Mouse (Mus musculus) cerebellum, adult 2 months (tissue): ENCODE measurements around the gene Srsf5. TPM values are rescaled to one million over a fixed set of nuclear protein-coding genes. Genes with fewer than 3 reads are reported as not detected.

Source experiments
- DNase-seq, 2 experiments: peaks; one replicate each; pipeline ENCODE4 v3.0.0; 2021
- H3K27ac ChIP-seq: fragments of 200-500 bp; 2 replicates; pipeline ENCODE4 v1.5.1; 2012; ENCODE audit warnings: low read length, control low read depth, inconsistent platforms; ENCODE audit not compliant: insufficient read depth
- H3K27me3 ChIP-seq: fragments of 200-500 bp; 2 replicates; pipeline ENCODE4 v1.6.1; 2012; ENCODE audit warnings: inconsistent platforms, mild to moderate bottlenecking, low read length, moderate library complexity; ENCODE audit not compliant: control insufficient read depth, insufficient read depth
- H3K4me1 ChIP-seq: fragments of 200-500 bp; 2 replicates; pipeline ENCODE4 v1.6.1; 2011; ENCODE audit warnings: low read length; ENCODE audit not compliant: control insufficient read depth, insufficient read depth
- H3K4me3 ChIP-seq: fragments of 200-500 bp; replicated peaks from 2 replicates; pipeline ENCODE3; 2011; ENCODE audit warnings: mild to moderate bottlenecking, low read depth, low read length, control low read depth; ENCODE audit not compliant: insufficient read depth
- CTCF ChIP-seq: fragments of 200-500 bp; IDR thresholded peaks from 2 replicates; pipeline ENCODE4 v1.5.1; 2011; ENCODE audit warnings: low read depth, mild to moderate bottlenecking, control low read depth, low read length, moderate library complexity, borderline replicate concordance; ENCODE audit not compliant: insufficient read depth
- POLR2A ChIP-seq: fragments of 200-500 bp; IDR thresholded peaks from 2 replicates; pipeline ENCODE4 v1.6.1; 2011; ENCODE audit warnings: low read length, control low read depth, borderline replicate concordance; ENCODE audit not compliant: insufficient read depth
- WGBS: fragments of 180-500 bp; shearing (Covaris S2); methylation state at CpG from one replicate; pipeline ENCODE4 v1.1.7; 2018; 5-methylcytosine and 5-hydroxymethylcytosine counted together
- polyA plus RNA-seq: library from polyadenylated mRNA; depleted of rRNA; stranded (reverse); fragments of >200 nt; gene quantifications from 2 replicates; pipeline ENCODE4 v1.2.3, GENCODE M21; 2012; rRNA removed

Gene Srsf5
- polyA plus RNA-seq, result 650 and 669 TPM in 2 replicates

DNA sequence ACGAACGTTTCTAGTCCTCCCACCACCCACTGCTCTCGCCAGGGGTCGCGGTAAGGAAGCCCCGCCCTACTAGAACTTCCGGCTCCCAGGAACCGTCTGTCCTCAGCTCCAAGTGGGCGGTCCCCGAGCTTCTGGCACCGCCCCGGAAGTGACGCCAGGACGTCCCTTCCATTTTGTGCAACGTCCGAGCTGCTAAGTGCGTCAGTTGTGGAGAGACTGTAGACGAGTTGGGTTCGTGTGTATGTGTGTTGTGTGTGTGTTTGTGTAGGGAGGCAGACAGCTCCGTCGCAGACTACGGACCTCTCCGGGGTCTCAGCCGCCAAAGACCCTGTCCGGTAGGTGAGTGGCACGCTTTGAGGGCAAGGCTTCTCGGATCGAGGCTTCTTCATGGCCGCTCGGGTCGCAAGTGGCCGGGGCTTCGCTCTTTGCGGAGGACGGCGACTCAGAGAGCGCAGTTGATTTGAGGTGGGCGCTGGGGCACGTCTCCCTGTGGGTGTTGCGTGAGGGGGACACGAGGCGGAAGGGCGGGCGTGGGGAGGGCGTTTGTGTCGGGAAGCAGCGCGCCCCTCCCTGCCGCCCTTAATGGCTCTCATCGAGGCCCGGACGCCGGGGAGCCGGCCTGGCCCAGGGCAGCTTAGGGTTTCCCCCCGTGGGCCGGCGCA lies at the start of gene Srsf5:
Gene Srsf5, plus strand, starts transcription at position 171 of the 662 bp plus-strand sequence.
- under 1% methylated on average over 57 of the region's 57 CpGs for WGBS
- no peaks in the 10 kb centered on the region for H3K27me3 ChIP-seq
- peak; percentile 97 to 98 for DNase-seq
- H3K4me3 ChIP-seq, result peak within 1 kb of the TSS; percentile 88
- peaks cover 8% of the 10 kb centered on the region for H3K4me1 ChIP-seq
- peak within 1 kb of the TSS; percentile 92 for H3K27ac ChIP-seq
- no peak for TF ChIP-seq CTCF
- TF ChIP-seq POLR2A, result peak; percentile 99

GRCm38 (mm10) chr12:80909631-80910030 lies 35.7 kb upstream of the Srsf5 start:
- DNase-seq, result no peak
- no peak overlapping the region for H3K4me3 ChIP-seq
- no peak overlapping the region for H3K27ac ChIP-seq
- no peaks in the 10 kb centered on the region for H3K4me1 ChIP-seq
- no peaks in the 10 kb centered on the region for H3K27me3 ChIP-seq
- no peak for TF ChIP-seq CTCF
- no peak for TF ChIP-seq POLR2A
- WGBS, result 90% methylated on average over 8 of the region's 8 CpGs

GRCm38 (mm10) chr12:80917764-80918163 lies 27.5 kb upstream of the Srsf5 start:
- no peak overlapping the region for H3K27ac ChIP-seq
- no peaks in the 10 kb centered on the region for H3K27me3 ChIP-seq
- no peak overlapping the region for H3K4me3 ChIP-seq
- no peak for DNase-seq
- H3K4me1 ChIP-seq, result no peaks in the 10 kb centered on the region
- 55% methylated on average over 7 of the region's 7 CpGs for WGBS
- peak; percentile 17; the same call in 1 of the 2 replicates for TF ChIP-seq CTCF
- no peak for TF ChIP-seq POLR2A

DNA sequence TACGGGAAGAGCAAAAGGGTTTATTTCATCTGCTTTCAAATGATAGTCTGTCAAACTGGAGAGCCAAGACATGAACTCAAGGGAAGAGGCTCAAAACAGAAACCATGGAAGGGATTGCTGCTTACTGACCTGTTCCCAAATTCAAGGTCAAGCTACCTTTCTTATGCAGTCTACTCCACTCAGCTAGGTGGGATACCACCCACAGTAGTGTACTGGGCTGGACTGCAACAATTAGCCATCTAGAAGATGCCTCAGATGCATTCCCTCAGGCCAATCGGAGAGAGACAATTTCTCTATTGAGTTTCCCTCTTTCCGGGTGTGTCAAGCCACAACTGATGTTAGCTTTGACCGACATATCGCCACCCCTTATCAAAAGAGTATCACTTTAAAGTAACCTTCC lies 24.0 kb upstream of the Srsf5 start:
- no peak overlapping the region for H3K27ac ChIP-seq
- 95% methylated on average over 5 of the region's 5 CpGs for WGBS
- no peaks in the 10 kb centered on the region for H3K4me1 ChIP-seq
- no peak for DNase-seq
- no peaks in the 10 kb centered on the region for H3K27me3 ChIP-seq
- no peak overlapping the region for H3K4me3 ChIP-seq
- TF ChIP-seq CTCF (no peak), POLR2A (no peak)

DNA sequence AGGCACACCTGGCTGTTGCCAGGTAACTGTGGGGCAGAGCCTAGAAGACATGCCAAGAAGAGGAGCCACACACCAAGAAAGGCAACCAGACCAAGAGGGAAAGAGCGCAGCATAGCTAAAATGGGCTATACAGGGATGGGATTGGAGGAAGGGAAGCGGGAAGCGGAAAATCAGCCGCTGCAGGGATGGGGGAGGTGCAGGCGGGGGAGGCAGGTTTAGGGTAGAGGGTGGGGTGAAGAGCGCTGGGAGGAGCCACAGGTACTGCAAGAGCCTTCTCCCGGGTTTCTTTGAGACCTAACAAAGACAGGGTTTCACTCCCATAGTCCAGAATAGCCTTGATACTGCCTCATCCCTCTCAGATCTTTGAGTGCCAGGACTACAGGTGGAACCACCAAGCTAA lies 22.4 kb upstream of the Srsf5 start:
- 8% methylated on average over 7 of the region's 7 CpGs for WGBS
- Histone ChIP-seq H3K4me1 (no peaks in the 10 kb centered on the region), H3K27me3 (no peaks in the 10 kb centered on the region), H3K4me3 (no peak overlapping the region), H3K27ac (no peak overlapping the region)
- no peak for DNase-seq
- TF ChIP-seq POLR2A (no peak), CTCF (no peak)

- Histone ChIP-seq H3K4me1 (no peaks in the 10 kb centered on the region), H3K4me3 (no peak overlapping the region), H3K27ac (no peak overlapping the region), H3K27me3 (no peaks in the 10 kb centered on the region)
- TF ChIP-seq POLR2A (no peak), CTCF (no peak)
- DNase-seq, result no peak
- WGBS, result 65% methylated on average over 5 of the region's 5 CpGs
Measured at GRCm38 (mm10) chr12:80923602-80924001, 21.7 kb upstream of the Srsf5 start.

DNA sequence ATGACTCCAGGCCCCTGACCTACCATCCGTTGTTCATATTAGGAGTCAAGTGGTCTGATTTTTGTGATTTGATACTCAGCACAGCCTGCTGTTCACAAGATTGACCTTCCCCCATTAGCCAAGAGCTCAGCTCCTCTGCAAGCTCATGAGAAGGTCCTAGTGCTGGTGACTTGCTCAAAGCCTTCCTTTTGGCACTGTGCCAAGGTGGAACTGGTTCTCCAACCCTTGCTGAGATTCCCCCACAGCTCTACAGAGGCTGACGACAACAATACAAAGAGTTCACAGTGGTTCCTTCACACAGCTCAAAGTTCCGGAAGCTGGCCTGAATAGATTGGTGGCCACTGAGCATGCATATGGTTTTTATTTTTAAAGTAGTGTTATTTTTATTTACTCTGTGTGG lies 21.1 kb upstream of the Srsf5 start:
- Histone ChIP-seq H3K27me3 (no peaks in the 10 kb centered on the region), H3K4me3 (no peak overlapping the region), H3K27ac (no peak overlapping the region), H3K4me1 (no peaks in the 10 kb centered on the region)
- 55% methylated on average over 3 of the region's 3 CpGs for WGBS
- TF ChIP-seq CTCF (no peak), POLR2A (no peak)
- peak in 1 of 2 experiments; percentile 12 for DNase-seq

- no peak for DNase-seq
- H3K4me3 ChIP-seq, result no peak overlapping the region
- H3K27me3 ChIP-seq, result no peaks in the 10 kb centered on the region
- 27% methylated on average over 7 of the region's 7 CpGs for WGBS
- TF ChIP-seq CTCF (no peak), POLR2A (no peak)
- no peak overlapping the region for H3K27ac ChIP-seq
- no peaks in the 10 kb centered on the region for H3K4me1 ChIP-seq
Measured at GRCm38 (mm10) chr12:80925919-80926318, 19.4 kb upstream of the Srsf5 start.
